16 mouse cellular contexts compared by ENCODE assay signal in genomic region chr16:95903383-95903913, GRCm38 (mm10).
DNase-seq lines count a peak whose midpoint lies in the region; ATAC-seq and TF ChIP-seq lines count a peak whose summit lies in the region.
"Had no signal": no experiment of that assay in that cellular context is flagged by ENCODE, and none has a peak within 500 bp of the region (broad histone marks: within the 10 kb centered on the region; RNA-seq: fewer than 3 reads in every experiment).

No protein-coding gene starts in this region.

- no peak for TF ChIP-seq POLR2A in lung, adult 2 months (IDR thresholded peaks at IDR 0.05; ENCODE audit: borderline replicate concordance, extremely low read depth, low read depth, low read length)

- H3K4me3 ChIP-seq in lung, adult 2 months (replicated peaks; ENCODE audit: extremely low read depth, low read depth, low read length): no peak overlapping the region
- no peak overlapping the region for H3K4me3 ChIP-seq in hindbrain, embryonic 14.5 days (replicated peaks; ENCODE audit: low read length)
- H3K4me3 ChIP-seq: embryonic facial prominence, embryonic 12.5 days; limb, embryonic 13.5 days had no signal

- H3K9me3 ChIP-seq in hindbrain, embryonic 14.5 days (ENCODE audit: control insufficient read depth, low read length): no peaks in the 10 kb centered on the region
- H3K9me3 ChIP-seq: embryonic facial prominence, embryonic 12.5 days; limb, embryonic 13.5 days had no signal

- H3K27me3 ChIP-seq in hindbrain, embryonic 14.5 days (ENCODE audit: control insufficient read depth, insufficient read depth, low read length): no peaks in the 10 kb centered on the region
- H3K27me3 ChIP-seq: embryonic facial prominence, embryonic 12.5 days; limb, embryonic 13.5 days had no signal

- peak; percentile 31 for ATAC-seq in megakaryocyte progenitor cell, adult 5-6 weeks (replicated peaks; ENCODE audit: poor library complexity)
- no peak for ATAC-seq in hindbrain, embryonic 14.5 days (ENCODE audit: low FRiP score)
- ATAC-seq: hindbrain, embryonic 16.5 days; midbrain, embryonic 16.5 days had no signal

- DNase-seq in heart, adult 11 months: peak; percentile 88
- DNase-seq in heart, postnatal 4 days: no peak
- DNase-seq in lung, adult 2 months: peak; percentile 2
- DNase-seq in lung, postnatal 14 days: no peak
- peak; percentile 15 to 23 for DNase-seq in B cell, adult 2 months
- no peak for DNase-seq in hindbrain, embryonic 14.5 days (ENCODE audit: low spot score)
- DNase-seq in left cerebral cortex, adult 18-20 months (ENCODE audit: low spot score in 2 of 2): no peak
- DNase-seq: adrenal gland, adult 2 months; cerebellum, adult 11 months; cerebellum, postnatal 36 days; kidney, adult 11 months had no signal

- H3K4me2 ChIP-seq in hindbrain, embryonic 14.5 days (replicated peaks): no peak overlapping the region
- H3K4me2 ChIP-seq: embryonic facial prominence, embryonic 12.5 days; limb, embryonic 13.5 days had no signal

- H3K9ac ChIP-seq in hindbrain, embryonic 14.5 days: no peak overlapping the region
- H3K9ac ChIP-seq: embryonic facial prominence, embryonic 12.5 days; limb, embryonic 13.5 days had no signal

- H3K36me3 ChIP-seq in hindbrain, embryonic 14.5 days (replicated peaks; ENCODE audit: control insufficient read depth, insufficient read depth): no peaks in the 10 kb centered on the region
- H3K36me3 ChIP-seq: embryonic facial prominence, embryonic 12.5 days; limb, embryonic 13.5 days had no signal

- WGBS in lung, adult 2 months: 48% methylated on average over 3 of the region's 3 CpGs
- 69% methylated on average over 3 of the region's 3 CpGs for WGBS in hindbrain, embryonic 14.5 days

- H3K27ac ChIP-seq in hindbrain, embryonic 14.5 days: no peak overlapping the region
- H3K27ac ChIP-seq: embryonic facial prominence, embryonic 12.5 days had no signal

- TF ChIP-seq CTCF in lung, adult 2 months (IDR thresholded peaks at IDR 0.05; ENCODE audit: insufficient read depth, low read length): no peak

- H3K4me1 ChIP-seq in lung, adult 2 months (ENCODE audit: control insufficient read depth, insufficient read depth, low read length): peaks cover 3% of the 10 kb centered on the region; the same call in 1 of the 2 replicates
- no peaks in the 10 kb centered on the region for H3K4me1 ChIP-seq in hindbrain, embryonic 14.5 days (replicated peaks; ENCODE audit: control insufficient read depth, insufficient read depth, low read length)
- H3K4me1 ChIP-seq: embryonic facial prominence, embryonic 12.5 days had no signal

Comparison
In these comparisons a context has a peak if more than half of its experiments do, and no peak if none do; other contexts are left out.
1. DNase-seq: peak in heart, adult 11 months (single experiment), lung, adult 2 months (single experiment) and B cell, adult 2 months (2 of 2); none in heart, postnatal 4 days (single experiment), lung, postnatal 14 days (single experiment), hindbrain, embryonic 14.5 days (single experiment) and left cerebral cortex, adult 18-20 months (0 of 2).